Comparison of ENCODE assay signal across 26 mouse cellular contexts in the genomic region with DNA sequence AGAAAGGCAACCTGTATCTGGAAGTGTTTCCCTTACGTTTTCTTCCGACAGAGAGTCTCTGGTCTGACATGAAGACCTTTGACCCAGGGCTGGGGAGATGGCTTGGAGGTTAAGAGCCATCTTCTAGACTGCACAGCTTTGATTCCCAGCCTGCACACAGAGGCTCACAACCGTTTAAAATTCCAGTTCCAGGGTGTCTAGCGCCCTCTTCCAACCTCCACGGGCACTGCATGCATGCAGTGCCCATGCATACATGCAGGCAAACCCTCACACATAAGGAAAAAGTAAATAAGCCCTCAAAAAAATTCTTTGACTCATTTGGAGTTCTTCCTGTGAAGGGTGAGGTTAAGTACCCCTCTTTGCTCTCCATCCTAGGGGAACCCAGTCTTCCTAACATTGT. TPM values are rescaled to one million over a fixed set of nuclear protein-coding genes. Genes with fewer than 3 reads are reported as not detected.
DNase-seq lines count a peak whose midpoint lies in the region; ATAC-seq and TF ChIP-seq lines count a peak whose summit lies in the region.
"Had no signal": no experiment of that assay in that cellular context is flagged by ENCODE, and none has a peak within 500 bp of the region (broad histone marks: within the 10 kb centered on the region; RNA-seq: fewer than 3 reads in every experiment).

No protein-coding gene starts in this region.

- peaks cover 0 to 4% of the 10 kb centered on the region in 2 experiments; a peak in 1 of 4 replicates for H3K4me1 ChIP-seq in liver, embryonic 14.5 days (replicated peaks; ENCODE audit: control insufficient read depth in 2 of 2, insufficient read depth in 2 of 2, low read length in 1 of 2)
- H3K4me1 ChIP-seq in E14TG2a.4 (replicated peaks; ENCODE audit: low read depth, low read length): peaks cover 24% of the 10 kb centered on the region
- H3K4me1 ChIP-seq in MEL (ENCODE audit: control insufficient read depth in 1 of 2, insufficient read depth in 2 of 2, low read length in 2 of 2): peaks cover 2 to 17% of the 10 kb centered on the region in 2 experiments; a peak in 3 of 4 replicates
- H3K4me1 ChIP-seq in small intestine, adult 2 months (ENCODE audit: control insufficient read depth, insufficient read depth, insufficient read length, low read length): peaks cover 2% of the 10 kb centered on the region; the same call in 1 of the 2 replicates

- no peaks in the 10 kb centered on the region for H3K27me3 ChIP-seq in liver, embryonic 14.5 days (ENCODE audit: control insufficient read depth, insufficient read depth, low read length)
- H3K27me3 ChIP-seq in E14TG2a.4 (ENCODE audit: insufficient read depth, low read length) (peaks cover 50% of the 10 kb centered on the region), MEL (ENCODE audit: control insufficient read depth in 1 of 2, insufficient read depth in 2 of 2, low read length in 2 of 2) (no peaks in the 10 kb centered on the region)
- no peaks in the 10 kb centered on the region for H3K27me3 ChIP-seq in small intestine, adult 2 months (ENCODE audit: control insufficient read depth, insufficient read depth, low read length)

- ATAC-seq in liver, embryonic 14.5 days (ENCODE audit: insufficient read depth): no peak
- ATAC-seq in CD4-positive, CD25-positive, alpha-beta regulatory T cell, adult 4 months: no peak
- ATAC-seq: activated CD4-positive, CD25-positive, alpha-beta regulatory T cell, adult 4 months; forebrain, embryonic 15.5 days; intestine, embryonic 16.5 days; Patski had no signal

- H3K4me3 ChIP-seq in liver, embryonic 14.5 days (ENCODE audit: insufficient read depth in 1 of 2, low read depth in 2 of 2, low read length in 2 of 2): no peak overlapping the region
- no peak overlapping the region for H3K4me3 ChIP-seq in E14TG2a.4 (replicated peaks; ENCODE audit: low read length)
- no peak overlapping the region for H3K4me3 ChIP-seq in MEL (ENCODE audit: control insufficient read depth in 1 of 2, insufficient read depth in 1 of 2, low read depth in 2 of 2, low read length in 2 of 2)
- no peak overlapping the region for H3K4me3 ChIP-seq in small intestine, adult 2 months (ENCODE audit: low read depth, low read length)
- H3K4me3 ChIP-seq: embryonic facial prominence, embryonic 10.5 days; forebrain, embryonic 15.5 days; heart, embryonic 10.5 days; limb, embryonic 15.5 days had no signal

- no peaks in the 10 kb centered on the region for H3K36me3 ChIP-seq in liver, embryonic 14.5 days (replicated peaks; ENCODE audit: control insufficient read depth, insufficient read depth, low read depth)
- H3K36me3 ChIP-seq in E14TG2a.4 (ENCODE audit: insufficient read depth, low read length) (no peaks in the 10 kb centered on the region), MEL (ENCODE audit: control insufficient read depth in 1 of 2, insufficient read depth in 2 of 2, low read length in 2 of 2) (peaks cover 0 to 5% of the 10 kb centered on the region in 2 experiments; a peak in 2 of 4 replicates)
- no peaks in the 10 kb centered on the region for H3K36me3 ChIP-seq in small intestine, adult 2 months (ENCODE audit: control insufficient read depth, insufficient read depth, low read length)
- H3K36me3 ChIP-seq: embryonic facial prominence, embryonic 10.5 days; forebrain, embryonic 15.5 days; heart, embryonic 10.5 days; limb, embryonic 15.5 days had no signal

- H3K9ac ChIP-seq in liver, embryonic 14.5 days (replicated peaks): no peak overlapping the region
- no peak overlapping the region for H3K9ac ChIP-seq in MEL (ENCODE audit: control insufficient read depth, low read depth, low read length, poor library complexity, severe bottlenecking)
- H3K9ac ChIP-seq: forebrain, embryonic 15.5 days; hindbrain, embryonic 14.5 days; limb, embryonic 15.5 days had no signal

- H3K27ac ChIP-seq in liver, embryonic 14.5 days: no peak overlapping the region
- no peak overlapping the region for H3K27ac ChIP-seq in MEL (ENCODE audit: control insufficient read depth, low read depth, low read length)
- no peak overlapping the region for H3K27ac ChIP-seq in small intestine, adult 2 months (ENCODE audit: insufficient read depth, low read depth, low read length)
- H3K27ac ChIP-seq: embryonic facial prominence, embryonic 10.5 days; forebrain, embryonic 15.5 days; heart, embryonic 10.5 days; hindbrain, embryonic 14.5 days; limb, embryonic 15.5 days had no signal

- no peak for TF ChIP-seq EP300 in liver, embryonic 14.5 days (IDR thresholded peaks at IDR 0.05; ENCODE audit: low read depth)
- no peak for TF ChIP-seq EP300 in MEL (IDR thresholded peaks at IDR 0.05; ENCODE audit: low read depth in 1 of 2, low read length in 2 of 2)

- no peaks in the 10 kb centered on the region for H3K9me3 ChIP-seq in liver, embryonic 14.5 days (ENCODE audit: control insufficient read depth, low read length)
- H3K9me3 ChIP-seq in E14TG2a.4 (ENCODE audit: low read length) (no peaks in the 10 kb centered on the region), MEL (replicated peaks; ENCODE audit: insufficient read depth, low read length) (no peaks in the 10 kb centered on the region)
- H3K9me3 ChIP-seq: embryonic facial prominence, embryonic 10.5 days; forebrain, embryonic 15.5 days; heart, embryonic 10.5 days; limb, embryonic 15.5 days had no signal

- DNase-seq in liver, embryonic 14.5 days (ENCODE audit: low read depth in 3 of 3, low spot score in 3 of 3): no peak
- DNase-seq in liver: no peak
- DNase-seq in MEL (ENCODE audit: low read depth, low spot score): no peak
- no peak for DNase-seq in testis, postnatal 14 days (ENCODE audit: low spot score)
- DNase-seq: adrenal gland, adult 8-10 months; cerebellum, adult 9-10 months; heart, postnatal 4 days; kidney, postnatal 4 days; left cerebral cortex, postnatal 4 days; lung, postnatal 14 days; midbrain, embryonic 14.5 days; retina, postnatal 1 day; right cerebral cortex, postnatal 25 days had no signal

- WGBS in liver, embryonic 14.5 days (ENCODE audit: insufficient replicate concordance): 54% methylated on average over 5 of the region's 5 CpGs
- 59% methylated on average over 5 of the region's 5 CpGs for WGBS in small intestine, adult 2 months

- peak; percentile 41 for TF ChIP-seq RAD21 in MEL (IDR thresholded peaks at IDR 0.05; ENCODE audit: low read depth, low read length)

- TF ChIP-seq POLR2A in MEL (IDR thresholded peaks at IDR 0.05; ENCODE audit: control insufficient read depth in 1 of 2, insufficient read depth in 1 of 2, low read depth in 1 of 2, low read length in 2 of 2, poor library complexity in 1 of 2): no peak
- TF ChIP-seq POLR2A in small intestine, adult 2 months (IDR thresholded peaks at IDR 0.05; ENCODE audit: low read depth, low read length): no peak

- peak; percentile 21; the same call in 1 of the 2 replicates for TF ChIP-seq CTCF in liver, embryonic 14.5 days (IDR thresholded peaks at IDR 0.05; ENCODE audit: low read depth)
- peak; percentile 87 for TF ChIP-seq CTCF in E14TG2a.4 (conservative IDR thresholded peaks at IDR 0.05; ENCODE audit: low read length)
- TF ChIP-seq CTCF in MEL (IDR thresholded peaks at IDR 0.05 in 2 of 3, conservative IDR thresholded peaks at IDR 0.05 in 1 of 3; ENCODE audit: control insufficient read depth in 1 of 3, insufficient read depth in 1 of 3, low read depth in 2 of 3, low read length in 3 of 3, poor library complexity in 1 of 3, severe bottlenecking in 1 of 3): peak; percentile 46 to 62 (median 52)
- peak; percentile 11; the same call in 1 of the 2 replicates for TF ChIP-seq CTCF in small intestine, adult 2 months (IDR thresholded peaks at IDR 0.05; ENCODE audit: extremely low read depth, insufficient read length, insufficient replicate concordance, low read depth, low read length)

- H3K4me2 ChIP-seq in liver, embryonic 14.5 days (ENCODE audit: low read depth): no peak overlapping the region
- H3K4me2 ChIP-seq: forebrain, embryonic 15.5 days; hindbrain, embryonic 14.5 days; limb, embryonic 15.5 days had no signal

- H3K79me2 ChIP-seq in MEL (ENCODE audit: control insufficient read depth, insufficient read depth, low read length, poor library complexity): no peaks in the 10 kb centered on the region

TF ChIP-seq in MEL, 35 proteins besides CTCF, POLR2A, EP300 and RAD21:
- TF ChIP-seq GATA1 (IDR thresholded peaks at IDR 0.05; ENCODE audit: low read depth, low read length): no peak
- TF ChIP-seq SMC3 (IDR thresholded peaks at IDR 0.05; ENCODE audit: low read depth, low read length): peak; percentile 33

RNA-seq across cellular contexts. Expression of a gene that starts 5.9 kb away (rescaled TPM):
- 1.2 and 1.3 TPM in 2 replicates for polyA plus RNA-seq in liver, embryonic 14.5 days (2012; rRNA removed)
- 0.99 and 1.00 TPM in 2 replicates for polyA plus RNA-seq in liver, embryonic 14.5 days (2014; fragmentation: Nextera tagmentation; extraction: Ambion mirVana)
- total RNA-seq in MEL (2012; rRNA removed): 3.7 and 4.3 TPM in 2 replicates
- 10 to 100 TPM in 1 of 2 experiments, not detected in 1; 29.2 TPM for polyA plus RNA-seq in MEL (2012; ENCODE audit: insufficient read depth in 1 of 2, insufficient read length in 2 of 2, low read depth in 1 of 2, low replicate concordance in 2 of 2, missing spikeins in 1 of 2)
- polyA plus RNA-seq in small intestine, adult 2 months (2012; rRNA removed): 7.2 and 23.7 TPM in 2 replicates
- 10 to 100 TPM in 1 of 2 experiments, 1 to 10 TPM in 1; 9.8 to 11.2 TPM for polyA plus RNA-seq in CD4-positive, CD25-positive, alpha-beta regulatory T cell, adult 4 months (2017; shearing (Covaris generic))
- total RNA-seq: layer of hippocampus, postnatal 10 days had no signal
- polyA plus RNA-seq: forebrain, embryonic 15.5 days; hindbrain, embryonic 14.5 days; kidney, embryonic 14.5 days; midbrain, embryonic 14.5 days had no signal

Comparison
In these comparisons a context has a peak if more than half of its experiments do, and no peak if none do; other contexts are left out.
1. CTCF ChIP-seq: peak in every context shown above with its lines; median percentile 87 in E14TG2a.4; 52 in MEL; 21 in liver, embryonic 14.5 days; 11 in small intestine, adult 2 months.